Mouse (Mus musculus) erythroid progenitor cell, adult 5-6 weeks (primary cell): ENCODE data around the gene Gskip. TPM values are rescaled to one million over a fixed set of nuclear protein-coding genes. Genes with fewer than 3 reads are reported as not detected.

ENCODE experiments used
- ATAC-seq: replicated peaks from 2 replicates; pipeline ENCODE4 v1.8.0; 2016; ENCODE audit warnings: moderate number of reproducible peaks, mild to moderate bottlenecking, moderate TSS enrichment, inconsistent platforms; ENCODE audit not compliant: poor library complexity, low FRiP score, severe bottlenecking
- total RNA-seq, 2 experiments: library from RNA; stranded (forward) in 1 of 2; stranded (reverse) in 1 of 2; fragments of 150-400 nt in 1 of 2; fragments of 186-747, 209-891 nt in 1 of 2; gene quantifications; 2 replicates each; pipeline versions ENCODE4 v1.2.3 to v1.2.4; 2015 to 2017; ENCODE audit warnings: low replicate concordance in 2 of 2

The Gskip gene
- total RNA-seq (2015; ENCODE audit: low replicate concordance) (2.9 and 4.2 TPM in 2 replicates), total RNA-seq (2017; ENCODE audit: low replicate concordance) (3.7 TPM in 1 of 2 replicates, not detected in the other)

DNA sequence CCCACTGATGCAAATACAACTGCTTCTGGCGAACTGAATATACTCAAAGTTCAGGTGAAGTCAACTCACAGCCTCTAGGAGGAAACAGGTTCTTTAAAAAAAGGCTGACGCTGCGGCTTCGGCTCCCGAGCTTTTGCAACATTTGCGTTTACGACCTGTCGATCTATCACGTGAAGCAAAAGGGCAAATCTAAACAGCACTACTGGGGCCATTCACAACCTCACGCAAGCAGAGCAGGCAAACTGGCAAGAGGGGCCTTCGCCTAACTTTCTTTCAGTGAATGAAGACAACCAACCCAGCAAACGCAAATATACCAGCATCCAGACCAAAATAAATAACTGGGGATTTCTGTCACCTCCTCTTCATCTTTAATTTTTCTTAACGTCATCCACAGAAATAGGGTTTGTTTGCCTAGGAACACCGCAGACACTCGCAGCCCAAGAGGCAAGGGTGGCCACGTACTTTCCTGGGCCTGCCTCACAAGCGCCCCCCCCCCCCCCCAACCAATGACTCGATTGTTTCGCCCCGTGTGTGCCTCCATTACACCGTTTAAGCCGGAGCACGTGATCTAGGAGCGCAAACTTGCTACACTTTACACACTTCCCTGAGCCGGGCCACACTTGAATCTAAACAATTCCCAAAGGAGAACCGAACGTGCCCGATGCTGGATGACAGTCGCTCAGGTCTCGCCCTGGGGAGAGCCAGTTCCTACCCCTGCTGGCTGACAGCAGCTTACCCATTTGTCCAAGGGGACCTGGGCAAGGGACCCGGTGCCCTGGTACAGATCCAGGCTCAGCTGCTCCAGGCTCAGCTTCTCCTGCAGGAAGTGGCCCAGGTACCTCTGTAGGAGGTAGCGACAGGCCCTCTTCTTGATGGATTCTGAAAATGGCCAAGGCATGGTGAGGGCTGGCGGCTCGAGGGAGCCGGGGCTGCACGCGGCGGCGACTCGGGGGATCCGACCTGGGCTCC, at the start of gene Gskip:
Gskip (plus strand) TSS at position 897 of the 969 bp plus-strand sequence.
- peak; percentile 47 for ATAC-seq

DNA sequence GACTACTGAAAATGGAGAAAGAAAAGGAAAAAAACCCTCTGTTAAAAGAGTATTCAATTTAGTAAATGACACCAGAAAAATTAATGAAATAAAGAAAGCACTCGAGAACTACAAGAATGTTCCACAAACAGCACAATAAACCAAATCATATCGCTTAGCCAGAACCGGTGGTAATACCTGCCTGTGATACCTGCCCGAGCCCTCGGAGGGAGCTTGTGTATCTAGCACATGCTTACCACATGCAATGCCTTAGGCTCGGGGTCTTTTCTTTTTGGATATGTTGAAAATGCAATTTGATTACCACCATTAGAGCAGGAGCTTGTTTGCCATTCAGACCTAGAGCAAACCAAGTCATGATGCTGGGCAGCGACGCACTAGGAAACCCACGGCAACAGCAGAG, 48.1 kb upstream of the Gskip start:
- no peak for ATAC-seq

DNA sequence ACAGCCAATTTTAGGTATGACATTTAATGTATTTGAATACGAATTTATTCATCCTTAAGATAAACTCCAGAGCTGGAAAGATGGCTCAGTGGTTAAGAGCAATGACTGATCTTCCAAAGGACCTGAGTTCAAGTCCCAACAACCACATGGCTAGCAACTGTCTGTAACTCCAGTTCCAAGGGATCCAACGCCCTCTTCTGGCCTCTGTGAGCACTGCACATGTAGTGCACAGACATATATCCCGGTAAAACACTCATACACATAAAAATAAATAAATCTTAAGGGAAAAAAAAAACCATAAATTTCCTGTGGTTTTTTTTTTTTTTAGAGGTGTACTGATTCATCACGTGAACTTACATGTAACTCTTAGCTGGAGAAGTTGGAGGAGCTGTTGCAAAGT, 47.1 kb upstream of the Gskip start:
- no peak for ATAC-seq

DNA sequence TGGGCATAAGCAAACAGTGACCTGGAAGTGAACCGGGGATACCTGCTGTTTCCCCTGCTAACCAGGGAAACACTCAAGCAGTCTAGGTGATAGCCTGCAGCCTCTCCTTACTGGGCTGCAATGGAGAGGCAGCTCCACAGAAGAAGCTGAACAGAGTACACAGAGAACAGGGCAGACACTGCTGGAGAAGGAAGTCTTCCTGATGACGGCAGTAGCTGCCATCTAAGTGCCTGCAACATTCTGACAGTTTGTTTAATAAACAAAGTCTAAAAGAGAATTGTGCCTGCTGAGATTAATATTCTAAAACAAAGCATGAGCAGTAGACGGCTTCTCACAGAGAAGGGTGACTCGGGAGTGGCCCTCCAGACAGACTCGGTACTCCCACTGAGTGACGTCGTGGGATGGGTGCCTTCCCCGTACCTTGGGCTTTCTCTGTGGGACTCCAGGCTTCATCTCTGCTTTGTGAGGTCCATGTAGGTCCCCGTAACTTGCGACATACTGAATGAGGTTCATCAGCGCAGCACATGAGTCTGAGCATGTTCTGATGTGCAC, 41.8 kb upstream of the Gskip start:
- ATAC-seq = no peak

DNA sequence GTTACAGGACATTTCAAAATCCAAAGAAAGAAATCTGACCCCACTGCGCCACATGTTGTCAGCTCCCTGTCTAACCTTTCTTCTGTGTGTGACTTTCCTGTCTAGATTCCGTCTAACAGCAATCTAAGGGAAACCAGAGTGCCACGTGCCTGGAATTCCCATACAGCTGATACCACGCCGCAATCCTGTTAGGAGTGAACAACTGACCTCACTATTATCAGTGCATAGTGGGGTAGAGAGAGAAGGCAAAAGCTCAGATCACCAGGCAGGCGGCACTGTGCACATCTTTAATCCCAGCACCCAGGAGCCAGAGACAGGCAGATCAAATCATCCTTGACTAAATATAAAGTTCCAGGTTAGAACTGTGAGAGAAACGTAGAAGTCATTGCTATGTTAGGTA, 28.8 kb upstream of the Gskip start:
- ATAC-seq = no peak

DNA sequence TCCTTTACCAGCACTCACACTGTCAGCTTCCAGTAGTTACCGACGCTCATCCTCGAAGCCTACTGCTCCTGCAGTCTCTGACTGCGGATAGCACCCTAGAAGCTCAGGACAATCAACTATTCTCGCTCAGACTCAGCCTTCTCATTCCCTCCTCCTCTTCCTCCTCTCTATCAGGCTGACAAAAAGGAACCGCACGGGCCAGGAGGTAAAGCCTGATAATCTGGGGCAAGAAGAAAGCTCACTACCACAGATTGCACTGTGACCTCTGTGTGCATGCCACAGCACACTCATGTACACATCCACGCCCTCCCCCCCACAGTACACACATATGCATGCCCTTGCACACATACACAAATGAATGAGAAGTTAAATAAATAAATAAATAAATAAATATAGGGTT, 8.4 kb upstream of the Gskip start:
- no peak for ATAC-seq

DNA sequence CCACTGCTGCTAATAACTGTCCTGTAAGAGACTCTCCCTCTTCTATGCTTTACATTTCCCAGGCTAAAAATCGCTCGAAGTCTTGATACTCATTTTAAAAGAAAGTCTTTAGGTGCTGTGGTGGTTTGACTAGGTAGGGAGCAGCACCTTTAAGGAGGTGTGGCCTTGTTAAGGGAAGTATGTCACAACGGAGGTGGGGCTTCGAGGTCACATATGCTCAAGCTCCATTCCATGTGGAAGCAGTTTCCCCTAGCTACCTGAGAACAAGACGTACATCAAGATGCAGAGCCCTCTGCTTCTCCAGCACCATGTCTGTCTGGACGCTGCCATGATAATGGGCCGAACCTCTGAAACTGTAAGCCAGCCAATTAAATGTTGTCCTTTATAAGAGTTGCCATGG, 6.4 kb upstream of the Gskip start:
- ATAC-seq = no peak

DNA sequence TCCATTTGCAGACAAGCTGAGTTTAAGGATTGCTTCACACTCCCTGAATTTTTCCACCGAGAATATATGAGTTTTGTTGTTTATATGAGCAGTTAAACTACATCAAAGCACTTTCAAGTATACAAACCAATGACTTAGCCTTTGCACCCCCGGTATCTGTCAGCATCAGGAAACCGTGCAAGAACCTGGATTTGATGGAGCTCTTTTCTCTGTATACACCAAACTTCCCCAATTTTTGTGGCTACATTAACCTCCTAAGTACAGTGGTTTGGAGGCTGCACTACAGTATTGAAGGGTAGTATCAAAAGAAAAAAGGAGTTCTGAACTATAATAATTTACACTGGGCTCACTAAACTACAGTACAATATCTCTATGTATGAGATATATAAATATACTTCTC, 5.9 kb upstream of the Gskip start:
- ATAC-seq = no peak

DNA sequence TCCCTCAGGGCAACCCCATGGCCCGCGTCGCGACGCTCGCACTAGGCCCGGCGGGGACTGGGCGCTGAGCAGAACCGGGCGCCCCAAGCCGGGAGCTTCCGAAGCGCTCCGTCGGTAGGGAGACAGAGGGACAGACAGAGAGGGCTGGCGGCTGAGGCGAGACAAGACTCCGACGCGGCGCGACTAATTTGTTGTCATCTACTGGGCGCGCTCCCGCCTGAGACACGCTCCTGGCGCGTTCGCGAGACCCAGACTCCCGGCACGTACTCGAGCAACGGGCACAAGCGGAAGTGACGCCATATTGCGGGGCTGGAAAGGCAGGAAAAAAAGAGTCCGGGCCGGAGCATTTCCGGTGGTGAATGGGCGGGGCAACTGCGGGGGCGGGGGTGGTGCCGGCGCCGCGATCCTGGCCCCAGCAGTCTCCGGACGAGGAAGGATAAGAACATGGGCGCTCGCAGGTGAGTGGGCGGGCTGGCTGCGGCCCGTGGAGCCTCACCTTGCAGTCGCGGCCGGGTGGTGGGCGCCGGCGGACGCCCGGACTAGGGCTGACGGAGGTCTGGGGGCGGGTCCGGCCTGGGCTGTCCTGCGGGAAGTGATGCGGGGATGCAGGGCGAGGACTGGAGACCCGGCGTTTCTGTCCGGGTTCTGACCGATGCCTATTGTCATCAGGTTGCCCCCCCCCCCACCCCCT, 517 bp downstream of the Gskip start, which contains the start of gene Atg2b:
Atg2b (minus strand) TSS at position 211 of the 691 bp plus-strand sequence.
- peak; percentile 90 for ATAC-seq

DNA sequence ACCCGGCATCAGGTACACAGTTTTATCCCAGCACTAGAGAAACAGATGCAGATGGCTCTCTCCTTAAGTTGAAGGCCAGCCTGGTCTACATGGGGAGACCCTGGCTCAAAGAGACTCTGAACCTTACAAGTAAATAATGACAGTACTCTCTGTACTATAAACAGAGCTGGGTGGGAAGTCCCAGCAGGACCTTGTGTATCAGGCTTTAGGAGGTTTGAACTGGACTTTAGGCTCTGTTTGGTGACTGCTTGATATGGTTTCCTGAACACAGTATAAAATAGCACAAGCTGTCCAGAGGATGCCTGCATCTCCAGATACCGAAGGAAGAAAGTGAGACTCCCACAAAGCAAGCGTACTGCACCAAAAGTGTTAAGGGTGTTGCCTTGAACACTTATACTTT, 2.2 kb downstream of the Gskip start:
- ATAC-seq = no peak

DNA sequence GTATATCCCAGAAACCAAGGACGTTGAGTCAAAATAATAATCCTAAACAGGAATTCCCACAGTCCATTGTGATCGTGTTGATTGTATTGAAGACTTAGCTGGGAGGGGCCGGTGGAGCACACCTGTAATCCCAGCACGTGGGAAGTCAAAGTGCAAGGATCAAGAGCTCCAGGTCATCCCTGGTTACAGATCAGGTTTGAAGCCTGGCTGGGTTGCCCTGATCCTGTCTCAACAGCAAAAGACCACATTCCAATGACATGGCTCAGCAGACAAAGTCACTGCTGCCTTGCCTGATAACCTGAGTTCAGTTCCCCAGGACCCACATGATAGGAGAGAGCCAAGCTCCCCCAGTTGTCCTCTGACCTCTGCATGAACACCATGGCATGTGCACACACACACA, 2.8 kb downstream of the Gskip start:
- ATAC-seq = no peak

DNA sequence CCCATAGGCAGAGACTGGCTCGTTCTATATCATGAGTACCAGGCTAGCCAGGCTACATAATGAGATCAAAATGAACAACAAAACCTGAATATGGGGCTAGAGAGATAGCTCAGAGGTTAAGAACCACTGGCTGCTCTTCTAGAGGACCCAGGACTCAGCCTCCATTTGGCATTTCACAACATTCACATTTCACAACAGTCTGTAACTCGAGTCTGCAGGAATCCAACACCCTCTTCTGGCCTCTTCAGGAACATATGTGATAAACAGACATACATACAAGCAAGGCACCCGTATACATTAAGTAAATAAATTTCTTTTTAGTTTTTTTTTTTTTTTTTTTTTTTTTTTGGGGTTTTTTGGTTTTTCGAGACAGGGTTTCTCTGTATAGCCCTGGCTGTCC, 3.9 kb downstream of the Gskip start:
- ATAC-seq = no peak

DNA sequence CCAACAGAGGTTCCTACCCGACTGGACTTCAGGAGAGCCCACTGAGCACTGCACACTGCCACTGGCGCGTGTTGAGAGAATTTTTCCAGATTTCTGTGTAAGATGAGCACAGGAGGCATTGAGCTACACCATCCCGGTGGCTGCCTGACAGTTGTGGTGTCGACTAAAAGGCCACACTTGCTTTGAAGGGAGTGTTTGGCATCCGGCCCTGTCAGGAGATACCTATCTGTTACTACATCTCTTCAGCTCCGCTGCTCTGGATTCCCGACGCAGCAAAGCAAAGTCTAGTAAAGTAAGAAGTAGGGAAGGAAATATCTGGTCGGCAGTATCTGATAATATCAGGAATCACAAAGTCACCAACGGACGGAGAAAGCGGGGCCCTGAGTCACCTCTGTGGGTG, 4.8 kb downstream of the Gskip start:
- no peak for ATAC-seq

DNA sequence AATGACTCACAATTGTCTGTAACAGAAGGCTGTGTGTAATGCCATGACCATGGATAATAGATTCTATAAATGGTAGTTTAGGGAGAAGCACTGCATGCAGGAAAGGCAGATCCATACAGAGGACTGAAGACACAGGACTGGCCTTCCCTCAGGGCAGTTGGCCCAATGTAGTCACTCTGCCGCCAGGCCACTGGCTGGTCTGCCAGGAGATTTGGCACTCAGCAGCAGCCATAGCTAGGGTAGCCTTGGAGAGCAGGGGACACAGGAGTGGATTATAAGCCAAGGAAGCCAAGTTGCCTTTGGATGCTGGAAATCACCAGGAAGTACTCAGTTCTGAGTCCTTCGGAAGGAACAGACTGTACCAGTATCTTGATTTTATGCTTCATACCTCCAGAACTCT, 9.4 kb downstream of the Gskip start:
- ATAC-seq = no peak

DNA sequence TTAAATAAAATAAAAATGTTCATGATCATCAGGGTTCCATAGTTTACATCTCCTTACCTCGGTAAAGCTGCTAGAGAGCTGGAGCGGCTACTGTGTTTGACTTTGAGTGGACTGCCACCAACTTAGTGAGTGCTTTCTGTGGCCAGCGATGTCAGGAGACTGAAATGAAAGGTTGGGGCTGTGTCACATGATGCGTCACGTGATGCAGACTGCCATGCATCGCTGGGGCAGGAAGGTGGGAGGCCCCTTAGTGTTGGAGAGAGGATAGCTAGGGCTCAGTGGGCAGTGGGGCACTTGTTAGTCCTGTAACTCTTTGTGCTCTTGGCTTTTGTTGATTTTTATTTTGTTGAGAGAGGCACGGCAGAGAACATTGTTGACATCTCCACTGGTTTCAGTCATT, 11.2 kb downstream of the Gskip start:
- no peak for ATAC-seq

DNA sequence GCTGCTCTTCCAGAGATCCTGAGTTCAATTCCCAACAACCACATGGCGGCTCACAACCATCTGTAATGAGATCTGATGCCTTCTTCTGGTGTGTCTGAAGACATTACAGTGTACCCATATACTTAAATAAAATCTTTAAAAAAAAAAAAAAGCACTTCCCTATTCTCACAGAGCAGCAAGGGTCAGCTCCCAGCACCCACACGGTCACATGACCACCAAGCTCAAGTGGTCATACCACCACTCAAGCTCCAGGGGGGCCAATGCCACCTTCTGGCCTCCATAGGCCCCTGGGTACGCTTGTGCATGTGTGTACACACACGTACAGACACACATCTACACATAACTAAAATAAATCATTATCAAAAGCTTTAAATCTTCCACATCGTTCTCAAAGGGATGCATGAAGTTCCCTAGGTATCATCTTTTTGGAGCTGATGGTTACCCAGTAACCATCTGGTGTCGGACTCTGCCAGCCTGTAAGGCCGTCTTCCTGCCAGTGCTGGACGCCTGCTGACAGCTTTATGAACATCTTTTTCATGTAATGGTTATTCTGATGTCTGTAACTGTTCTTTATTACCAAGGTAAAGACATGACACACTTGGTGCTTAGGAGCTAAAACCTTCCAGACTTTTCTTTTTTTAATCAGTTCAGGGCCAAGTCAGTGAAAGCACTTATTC, 12.6 kb downstream of the Gskip start:
- no peak for ATAC-seq

DNA sequence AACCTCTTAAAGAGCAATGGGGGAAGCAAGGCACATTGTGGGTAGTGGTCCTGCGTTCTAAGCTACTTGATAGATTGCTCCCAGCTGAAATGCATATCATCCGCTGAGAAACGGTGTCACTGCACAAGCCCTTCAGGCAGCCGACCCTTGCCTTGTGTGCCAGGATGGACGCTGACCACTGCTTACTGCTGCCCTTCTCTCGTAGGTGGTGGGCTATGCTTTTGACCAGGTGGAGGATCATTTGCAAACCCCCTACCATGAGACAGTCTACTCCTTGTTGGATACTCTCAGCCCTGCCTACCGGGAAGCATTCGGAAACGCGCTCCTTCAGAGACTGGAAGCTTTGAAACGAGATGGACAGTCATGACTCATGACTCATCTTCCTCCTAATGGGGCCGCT, 15.8 kb downstream of the Gskip start:
- no peak for ATAC-seq

DNA sequence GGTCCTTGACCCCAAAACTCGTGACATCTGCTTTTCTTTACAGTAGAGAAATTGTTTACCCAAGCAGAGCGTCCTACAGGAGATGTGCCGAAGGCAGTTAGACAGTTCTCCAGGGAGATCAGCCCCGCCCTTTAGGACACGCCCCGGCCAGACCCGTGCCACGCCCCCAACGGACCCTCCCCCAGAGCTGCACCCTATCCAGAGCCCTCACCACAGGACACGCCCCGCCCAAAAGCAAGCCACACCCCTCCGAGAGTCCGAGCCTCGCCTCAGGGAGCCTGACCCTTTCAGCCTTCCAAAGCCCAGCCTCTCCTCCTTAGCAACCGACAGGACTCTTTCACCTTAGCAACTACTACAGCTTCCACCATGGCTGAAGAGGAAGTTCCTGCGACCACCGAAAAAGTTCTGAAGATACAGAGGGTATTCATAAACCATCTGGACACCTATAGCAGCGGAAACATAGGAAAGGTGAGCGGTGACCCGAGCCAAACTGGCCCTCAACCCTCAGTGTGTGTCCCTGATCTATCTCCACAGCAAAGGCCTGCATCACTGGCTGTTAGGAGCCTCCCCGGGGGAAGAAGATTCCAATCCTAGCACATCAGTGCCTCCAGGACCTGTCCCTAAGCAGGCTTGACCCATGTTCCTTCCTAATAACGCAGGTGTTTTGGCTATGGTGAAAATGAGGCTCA, 21.3 kb downstream of the Gskip start, which contains the start of gene Ak7:
Ak7 (plus strand) TSS at position 178 of the 689 bp plus-strand sequence.
- ATAC-seq = peak; percentile 97

DNA sequence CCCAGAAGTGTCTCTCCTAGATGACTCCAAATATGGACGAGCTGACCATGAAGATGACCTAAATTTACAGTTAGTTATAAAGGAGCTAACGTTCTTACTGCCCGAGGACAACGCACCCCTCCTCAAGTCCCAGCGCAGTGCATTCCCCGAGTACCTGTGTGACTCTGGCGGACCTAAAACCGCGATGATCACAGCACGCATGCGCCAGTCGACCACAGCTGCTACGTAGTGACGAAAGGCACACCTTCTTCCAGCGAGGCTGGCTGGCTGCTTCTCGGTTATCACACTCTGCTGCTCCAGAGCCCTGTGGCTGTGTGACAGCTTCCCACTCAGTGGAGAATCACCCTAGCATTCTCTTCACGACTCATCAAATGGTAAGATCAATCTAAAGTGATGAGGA, 34.0 kb downstream of the Gskip start:
- peak; percentile 63 for ATAC-seq
